Mouse (Mus musculus): ENCODE data around the gene Prdm16. TPM values are rescaled to one million over a fixed set of nuclear protein-coding genes. Genes with fewer than 3 reads are reported as not detected.
A peak's percentile ranks its signal among the peaks of the same experiment; 100 is the strongest.

Prdm16 gene
- polyA plus RNA-seq, 1 experiment from 2014 or later = 21.8 TPM

GRCm38 (mm10) chr4:154399634-154400033, 237.0 kb downstream of the Prdm16 start:
- no peak for DNase-seq (ENCODE audit: low spot score)
- Histone ChIP-seq H3K4me2 (replicated peaks; ENCODE audit: low read depth, low read length) (no peak overlapping the region), H3K9me3 (ENCODE audit: control insufficient read depth, low read length) (no peaks in the 10 kb centered on the region), H3K4me3 (ENCODE audit: low read depth, low read length) (no peak overlapping the region), H3K4me1 (replicated peaks; ENCODE audit: control insufficient read depth, insufficient read depth, low read length) (peaks cover 6% of the 10 kb centered on the region; the same call in 1 of the 2 replicates), H3K36me3 (ENCODE audit: control insufficient read depth, insufficient read depth, low read length) (no peaks in the 10 kb centered on the region), H3K27ac (ENCODE audit: low read depth, low read length) (no peak overlapping the region), H3K9ac (ENCODE audit: low read depth, low read length) (no peak overlapping the region), H3K27me3 (ENCODE audit: control insufficient read depth, insufficient read depth, low read length) (no peaks in the 10 kb centered on the region)
- ATAC-seq (ENCODE audit: low FRiP score) = no peak
- WGBS = 89% methylated on average over 11 of the region's 11 CpGs

- no peak overlapping the region for H3K4me2 ChIP-seq (replicated peaks; ENCODE audit: low read depth, low read length)
- no peak overlapping the region for H3K4me3 ChIP-seq (ENCODE audit: low read depth, low read length)
- no peak overlapping the region for H3K27ac ChIP-seq (ENCODE audit: low read depth, low read length)
- DNase-seq (ENCODE audit: low spot score) = no peak
- 82% methylated on average over 14 of the region's 14 CpGs for WGBS
- no peaks in the 10 kb centered on the region for H3K27me3 ChIP-seq (ENCODE audit: control insufficient read depth, insufficient read depth, low read length)
- peaks cover 9% of the 10 kb centered on the region for H3K4me1 ChIP-seq (replicated peaks; ENCODE audit: control insufficient read depth, insufficient read depth, low read length)
- no peak for ATAC-seq (ENCODE audit: low FRiP score)
- H3K9ac ChIP-seq (ENCODE audit: low read depth, low read length) = no peak overlapping the region
- no peaks in the 10 kb centered on the region for H3K36me3 ChIP-seq (ENCODE audit: control insufficient read depth, insufficient read depth, low read length)
- no peaks in the 10 kb centered on the region for H3K9me3 ChIP-seq (ENCODE audit: control insufficient read depth, low read length)
Measured at GRCm38 (mm10) chr4:154396652-154397301, 239.9 kb downstream of the Prdm16 start.

- 34% methylated on average over 7 of the region's 7 CpGs for WGBS
- ATAC-seq (ENCODE audit: low FRiP score) = no peak
- H3K9me3 ChIP-seq (ENCODE audit: control insufficient read depth, low read length) = no peaks in the 10 kb centered on the region
- H3K36me3 ChIP-seq (ENCODE audit: control insufficient read depth, insufficient read depth, low read length) = no peaks in the 10 kb centered on the region
- no peaks in the 10 kb centered on the region for H3K27me3 ChIP-seq (ENCODE audit: control insufficient read depth, insufficient read depth, low read length)
- peaks cover 21% of the 10 kb centered on the region for H3K4me1 ChIP-seq (replicated peaks; ENCODE audit: control insufficient read depth, insufficient read depth, low read length)
- H3K4me3 ChIP-seq (ENCODE audit: low read depth, low read length) = no peak overlapping the region
- no peak overlapping the region for H3K4me2 ChIP-seq (replicated peaks; ENCODE audit: low read depth, low read length)
- 0 out of 2 replicates have a peak overlapping the region, but pooled peaks have one; percentile 4 for H3K27ac ChIP-seq (ENCODE audit: low read depth, low read length)
- no peak overlapping the region for H3K9ac ChIP-seq (ENCODE audit: low read depth, low read length)
- DNase-seq (ENCODE audit: low spot score) = no peak
Measured at GRCm38 (mm10) chr4:154394123-154394722, 242.4 kb downstream of the Prdm16 start.

- Histone ChIP-seq H3K4me3 (ENCODE audit: low read depth, low read length) (no peak overlapping the region), H3K27ac (ENCODE audit: low read depth, low read length) (no peak overlapping the region), H3K4me1 (replicated peaks; ENCODE audit: control insufficient read depth, insufficient read depth, low read length) (peaks cover 21% of the 10 kb centered on the region), H3K4me2 (replicated peaks; ENCODE audit: low read depth, low read length) (no peak overlapping the region), H3K9me3 (ENCODE audit: control insufficient read depth, low read length) (no peaks in the 10 kb centered on the region), H3K36me3 (ENCODE audit: control insufficient read depth, insufficient read depth, low read length) (no peaks in the 10 kb centered on the region), H3K27me3 (ENCODE audit: control insufficient read depth, insufficient read depth, low read length) (0 out of 2 replicates have a peak, but pooled peaks cover under 1% of the 10 kb centered on the region), H3K9ac (ENCODE audit: low read depth, low read length) (no peak overlapping the region)
- 23% methylated on average over 18 of the region's 18 CpGs for WGBS
- peak; percentile 79 for DNase-seq (ENCODE audit: low spot score)
- ATAC-seq (ENCODE audit: low FRiP score) = no peak; the same call in 1 of the 2 replicates
Measured at GRCm38 (mm10) chr4:154393196-154394122, 243.2 kb downstream of the Prdm16 start.

GRCm38 (mm10) chr4:154392641-154393040, 244.0 kb downstream of the Prdm16 start:
- Histone ChIP-seq H3K36me3 (ENCODE audit: control insufficient read depth, insufficient read depth, low read length) (no peaks in the 10 kb centered on the region), H3K4me1 (replicated peaks; ENCODE audit: control insufficient read depth, insufficient read depth, low read length) (peaks cover 21% of the 10 kb centered on the region), H3K9ac (ENCODE audit: low read depth, low read length) (no peak overlapping the region), H3K4me3 (ENCODE audit: low read depth, low read length) (no peak overlapping the region), H3K9me3 (ENCODE audit: control insufficient read depth, low read length) (no peaks in the 10 kb centered on the region), H3K4me2 (replicated peaks; ENCODE audit: low read depth, low read length) (no peak overlapping the region), H3K27me3 (ENCODE audit: control insufficient read depth, insufficient read depth, low read length) (0 out of 2 replicates have a peak, but pooled peaks cover 2% of the 10 kb centered on the region), H3K27ac (ENCODE audit: low read depth, low read length) (no peak overlapping the region)
- WGBS = 92% methylated on average over 1 of the region's 1 CpGs
- ATAC-seq (ENCODE audit: low FRiP score) (no peak), DNase-seq (ENCODE audit: low spot score) (no peak)

GRCm38 (mm10) chr4:154390333-154391080, 246.2 kb downstream of the Prdm16 start:
- Histone ChIP-seq H3K27me3 (ENCODE audit: control insufficient read depth, insufficient read depth, low read length) (0 out of 2 replicates have a peak, but pooled peaks cover 2% of the 10 kb centered on the region), H3K4me2 (replicated peaks; ENCODE audit: low read depth, low read length) (no peak overlapping the region; the same call in 1 of the 2 replicates), H3K36me3 (ENCODE audit: control insufficient read depth, insufficient read depth, low read length) (no peaks in the 10 kb centered on the region), H3K4me1 (replicated peaks; ENCODE audit: control insufficient read depth, insufficient read depth, low read length) (peaks cover 21% of the 10 kb centered on the region), H3K4me3 (ENCODE audit: low read depth, low read length) (no peak overlapping the region), H3K9ac (ENCODE audit: low read depth, low read length) (peak overlapping the region; percentile 31; the same call in 1 of the 2 replicates), H3K27ac (ENCODE audit: low read depth, low read length) (peak overlapping the region; percentile 83), H3K9me3 (ENCODE audit: control insufficient read depth, low read length) (no peaks in the 10 kb centered on the region)
- peak; percentile 78 for ATAC-seq (ENCODE audit: low FRiP score)
- peak; percentile 77 for DNase-seq (ENCODE audit: low spot score)
- 7% methylated on average over 20 of the region's 20 CpGs for WGBS

- H3K27me3 ChIP-seq (ENCODE audit: control insufficient read depth, insufficient read depth, low read length) = 0 out of 2 replicates have a peak, but pooled peaks cover 2% of the 10 kb centered on the region
- H3K9me3 ChIP-seq (ENCODE audit: control insufficient read depth, low read length) = no peaks in the 10 kb centered on the region
- H3K9ac ChIP-seq (ENCODE audit: low read depth, low read length) = no peak overlapping the region
- no peak overlapping the region for H3K4me3 ChIP-seq (ENCODE audit: low read depth, low read length)
- WGBS = 91% methylated on average over 2 of the region's 2 CpGs
- peaks cover 21% of the 10 kb centered on the region for H3K4me1 ChIP-seq (replicated peaks; ENCODE audit: control insufficient read depth, insufficient read depth, low read length)
- no peak overlapping the region for H3K4me2 ChIP-seq (replicated peaks; ENCODE audit: low read depth, low read length)
- DNase-seq (ENCODE audit: low spot score) (no peak), ATAC-seq (ENCODE audit: low FRiP score) (no peak; the same call in 1 of the 2 replicates)
- no peaks in the 10 kb centered on the region for H3K36me3 ChIP-seq (ENCODE audit: control insufficient read depth, insufficient read depth, low read length)
- peak overlapping the region; percentile 83 for H3K27ac ChIP-seq (ENCODE audit: low read depth, low read length)
Measured at GRCm38 (mm10) chr4:154389641-154390040, 247.0 kb downstream of the Prdm16 start.

GRCm38 (mm10) chr4:154386810-154387209, 249.9 kb downstream of the Prdm16 start:
- Histone ChIP-seq H3K4me2 (replicated peaks; ENCODE audit: low read depth, low read length) (no peak overlapping the region), H3K9me3 (ENCODE audit: control insufficient read depth, low read length) (no peaks in the 10 kb centered on the region), H3K9ac (ENCODE audit: low read depth, low read length) (no peak overlapping the region), H3K4me1 (replicated peaks; ENCODE audit: control insufficient read depth, insufficient read depth, low read length) (peaks cover 12% of the 10 kb centered on the region; the same call in 1 of the 2 replicates), H3K27ac (ENCODE audit: low read depth, low read length) (no peak overlapping the region), H3K36me3 (ENCODE audit: control insufficient read depth, insufficient read depth, low read length) (no peaks in the 10 kb centered on the region), H3K27me3 (ENCODE audit: control insufficient read depth, insufficient read depth, low read length) (0 out of 2 replicates have a peak, but pooled peaks cover 4% of the 10 kb centered on the region), H3K4me3 (ENCODE audit: low read depth, low read length) (no peak overlapping the region)
- 43% methylated on average over 8 of the region's 8 CpGs for WGBS
- ATAC-seq (ENCODE audit: low FRiP score) (no peak), DNase-seq (ENCODE audit: low spot score) (no peak)
